Mouse (Mus musculus): Measurements from ENCODE around the gene Btbd11.

- TF ChIP-seq CTCF (IDR thresholded peaks at IDR 0.05; ENCODE audit: low read depth) (no peak), EP300 (optimal IDR thresholded peaks at IDR 0.05) (no peak)
These were observed 130.9 kb downstream of the Btbd11 start for GRCm38 (mm10) chr10:85517223-85518110.
